Mouse (Mus musculus) effector memory CD4-positive, alpha-beta T cell, adult 5 months (primary cell): ENCODE results near the gene Eme1. TPM values are rescaled to one million over a fixed set of nuclear protein-coding genes. Genes with fewer than 3 reads are reported as not detected.

ENCODE experiments used
- polyA plus RNA-seq: library from polyadenylated mRNA; unstranded; fragments of 100-300 nt; shearing (Covaris generic); gene quantifications from one replicate; pipeline ENCODE4 v1.2.1, GENCODE M21; 2017

The Eme1 gene
- 0.60 TPM for polyA plus RNA-seq

GRCm38 (mm10) chr11:94653663-94654436 lies at the start of gene Eme1, which contains the start of gene Mrpl27:
Gene Eme1 (minus strand): TSS chr11:94653964.
Gene Mrpl27 (plus strand): TSS chr11:94653767.

GRCm38 (mm10) chr11:94676754-94677606 lies 23.2 kb upstream of the Eme1 start, which contains the start of gene Xylt2:
Gene Xylt2 (minus strand): TSS chr11:94677515.

GRCm38 (mm10) chr11:94629199-94629883 lies 24.4 kb downstream of the Eme1 start, which contains the start of gene Lrrc59:
Gene Lrrc59 (plus strand): TSS chr11:94629767.

GRCm38 (mm10) chr11:94601321-94602281 lies 52.2 kb downstream of the Eme1 start, which contains the start of gene Acsf2:
Gene Acsf2 (minus strand): TSS chr11:94601871.

Other genes starting within 250 kb of the Eme1 start
- gene Cacna1g, start 179.8 kb downstream of the Eme1 start, polyA plus RNA-seq: not detected
- gene Spata20, start 167.8 kb downstream of the Eme1 start, polyA plus RNA-seq: not detected
- gene Epn3, start 154.0 kb downstream of the Eme1 start, polyA plus RNA-seq: not detected
- gene Mycbpap, start 132.2 kb downstream of the Eme1 start, polyA plus RNA-seq: not detected
- 2.2 TPM for gene Rsad1, start 104.7 kb downstream of the Eme1 start, polyA plus RNA-seq
- not detected for gene Chad, start 88.9 kb downstream of the Eme1 start, polyA plus RNA-seq
- gene Acsf2, start 52.1 kb downstream of the Eme1 start, polyA plus RNA-seq: 5.2 TPM
- 67.0 TPM for gene Lrrc59, start 24.2 kb downstream of the Eme1 start, polyA plus RNA-seq
- gene Mrpl27, start 197 bp downstream of the Eme1 start, polyA plus RNA-seq: 25.6 TPM
- 51.3 TPM for gene Xylt2, start 23.6 kb upstream of the Eme1 start, polyA plus RNA-seq
- not detected for gene Gm11541, start 50.5 kb upstream of the Eme1 start, polyA plus RNA-seq
- gene Cdc34b, start 87.8 kb upstream of the Eme1 start, polyA plus RNA-seq: not detected
- not detected for gene Tmem92, start 128.7 kb upstream of the Eme1 start, polyA plus RNA-seq